ENCODE assay signal across 9 mouse cellular contexts in genomic region chr13:111680679-111681078, GRCm38 (mm10). TPM values are rescaled to one million over a fixed set of nuclear protein-coding genes. Genes with fewer than 3 reads are reported as not detected.
DNase-seq lines count a peak whose midpoint lies in the region; ATAC-seq and TF ChIP-seq lines count a peak whose summit lies in the region.
"Had no signal": no experiment of that assay in that cellular context is flagged by ENCODE, and none has a peak within 500 bp of the region (broad histone marks: within the 10 kb centered on the region; RNA-seq: fewer than 3 reads in every experiment).

TSS of gene Mier3 (plus strand) at chr13:111680979.

- no peak within 1 kb of the TSS for H3K27ac ChIP-seq in ES-E14 (ENCODE audit: insufficient read depth, low read depth, low read length, poor library complexity, severe bottlenecking)
- H3K27ac ChIP-seq in forebrain, embryonic 13.5 days: no peak within 1 kb of the TSS
- H3K27ac ChIP-seq in hindbrain, postnatal 0 days: no peak within 1 kb of the TSS
- no peak within 1 kb of the TSS for H3K27ac ChIP-seq in midbrain, embryonic 13.5 days

- ATAC-seq in forebrain, embryonic 13.5 days: no peak
- ATAC-seq in hindbrain, postnatal 0 days: no peak
- ATAC-seq in midbrain, embryonic 13.5 days: no peak

- TF ChIP-seq CTCF in hindbrain, postnatal 0 days (IDR thresholded peaks at IDR 0.05; ENCODE audit: low read depth): no peak

- 88% methylated on average over 4 of the region's 4 CpGs for WGBS in forebrain, embryonic 13.5 days
- 89% methylated on average over 4 of the region's 4 CpGs for WGBS in hindbrain, postnatal 0 days
- WGBS in midbrain, embryonic 13.5 days: 85% methylated on average over 4 of the region's 4 CpGs

- H3K4me3 ChIP-seq in ES-E14 (ENCODE audit: insufficient read depth in 1 of 2, low read depth in 1 of 2, low read length in 2 of 2, poor library complexity in 1 of 2, severe bottlenecking in 1 of 2): no peak within 1 kb of the TSS
- H3K4me3 ChIP-seq in forebrain, embryonic 13.5 days: no peak within 1 kb of the TSS
- H3K4me3 ChIP-seq in hindbrain, postnatal 0 days (ENCODE audit: low read length): no peak within 1 kb of the TSS
- no peak within 1 kb of the TSS for H3K4me3 ChIP-seq in midbrain, embryonic 13.5 days (replicated peaks)
- H3K4me3 ChIP-seq: erythroblast, embryonic 14.5 days had no signal

- no peaks in the 10 kb centered on the region for H3K27me3 ChIP-seq in forebrain, embryonic 13.5 days
- H3K27me3 ChIP-seq in hindbrain, postnatal 0 days (ENCODE audit: insufficient read depth, low read length): no peaks in the 10 kb centered on the region
- 0 out of 2 replicates have a peak, but pooled peaks cover 8% of the 10 kb centered on the region for H3K27me3 ChIP-seq in midbrain, embryonic 13.5 days

- in situ Hi-C loops in ES-E14 (cut with MboI; ENCODE audit: low sequenced_read_pairs in 2 of 2, unreplicated experiment in 2 of 2): no loop called here

- no peak within 1 kb of the TSS for H3K9ac ChIP-seq in ES-E14 (ENCODE audit: insufficient read depth, low read depth, low read length, poor library complexity, severe bottlenecking)
- H3K9ac ChIP-seq in forebrain, embryonic 13.5 days: no peak within 1 kb of the TSS
- H3K9ac ChIP-seq in hindbrain, postnatal 0 days (replicated peaks; ENCODE audit: low read length): no peak within 1 kb of the TSS
- H3K9ac ChIP-seq in midbrain, embryonic 13.5 days (replicated peaks): no peak within 1 kb of the TSS

- no peak within 1 kb of the TSS for H3K4me2 ChIP-seq in forebrain, embryonic 13.5 days
- H3K4me2 ChIP-seq in hindbrain, postnatal 0 days (ENCODE audit: low read depth, low read length): no peak within 1 kb of the TSS
- H3K4me2 ChIP-seq in midbrain, embryonic 13.5 days (replicated peaks): no peak within 1 kb of the TSS

- DNase-seq in adrenal gland, adult 18-20 months (ENCODE audit: low spot score in 2 of 2): no peak
- no peak for DNase-seq in adrenal gland, adult (ENCODE audit: inconsistent age in 2 of 2, low spot score in 1 of 2)
- no peak for DNase-seq in ES-E14 (ENCODE audit: low read depth, low spot score)
- no peak for DNase-seq in hindbrain, postnatal 0 days (ENCODE audit: low spot score)
- DNase-seq in spleen, postnatal 36 days (ENCODE audit: low spot score in 2 of 2): no peak
- no peak for DNase-seq in cerebellum, adult 9-11 months

- H3K36me3 ChIP-seq in ES-E14 (ENCODE audit: control insufficient read depth, insufficient read depth, low read length, poor library complexity, severe bottlenecking): no peaks in the 10 kb centered on the region
- H3K36me3 ChIP-seq in forebrain, embryonic 13.5 days (ENCODE audit: poor library complexity, severe bottlenecking): no peaks in the 10 kb centered on the region
- no peaks in the 10 kb centered on the region for H3K36me3 ChIP-seq in hindbrain, postnatal 0 days (ENCODE audit: insufficient read depth, low read length)
- no peaks in the 10 kb centered on the region for H3K36me3 ChIP-seq in midbrain, embryonic 13.5 days

- no peaks in the 10 kb centered on the region for H3K9me3 ChIP-seq in ES-E14 (ENCODE audit: control insufficient read depth, insufficient read depth, low read depth, low read length)
- H3K9me3 ChIP-seq in forebrain, embryonic 13.5 days (replicated peaks): no peaks in the 10 kb centered on the region
- H3K9me3 ChIP-seq in hindbrain, postnatal 0 days (ENCODE audit: low read length): no peaks in the 10 kb centered on the region
- H3K9me3 ChIP-seq in midbrain, embryonic 13.5 days: no peaks in the 10 kb centered on the region

- H3K4me1 ChIP-seq in ES-E14 (ENCODE audit: control insufficient read depth in 2 of 2, insufficient read depth in 2 of 2, low read length in 2 of 2, poor library complexity in 1 of 2): peaks cover 2 to 4% of the 10 kb centered on the region in 2 experiments; a peak in 3 of 4 replicates
- 0 out of 2 replicates have a peak, but pooled peaks cover 6% of the 10 kb centered on the region for H3K4me1 ChIP-seq in forebrain, embryonic 13.5 days
- no peaks in the 10 kb centered on the region for H3K4me1 ChIP-seq in hindbrain, postnatal 0 days (ENCODE audit: insufficient read depth, low read length)
- peaks cover 4% of the 10 kb centered on the region; the same call in 1 of the 2 replicates for H3K4me1 ChIP-seq in midbrain, embryonic 13.5 days (replicated peaks)

TF ChIP-seq in ES-E14, 5 proteins besides CTCF, POLR2A, EP300 and RAD21:
- no peak for TF ChIP-seq CHD2 (IDR thresholded peaks at IDR 0.05; ENCODE audit: low read depth, low read length)
- TF ChIP-seq ZNF384 (IDR thresholded peaks at IDR 0.05; ENCODE audit: low read depth, low read length): no peak
- no peak for TF ChIP-seq MAFK (IDR thresholded peaks at IDR 0.05; ENCODE audit: insufficient read depth, low read depth, low read length)
- TF ChIP-seq ZC3H11A (IDR thresholded peaks at IDR 0.05; ENCODE audit: borderline replicate concordance, low read depth, low read length): no peak
- TF ChIP-seq HCFC1 (IDR thresholded peaks at IDR 0.05; ENCODE audit: borderline replicate concordance, insufficient read depth, low read length): no peak

RNA-seq across cellular contexts. Expression of gene Mier3, which starts in this region (rescaled TPM):
- 10 to 100 TPM; 24.7 to 46.0 TPM for total RNA-seq in adrenal gland, adult 18-20 months (2021)
- total RNA-seq in ES-E14 (2012; rRNA removed): 16.5 and 18.6 TPM in 2 replicates
- 19.8 and 21.4 TPM in 2 replicates for polyA plus RNA-seq in forebrain, embryonic 13.5 days (2015; fragmentation: Nextera tagmentation; extraction: Ambion mirVana)
- total RNA-seq in hindbrain, postnatal 0 days (2014; rRNA removed): 28.1 and 32.6 TPM in 2 replicates
- polyA plus RNA-seq in hindbrain, postnatal 0 days (2015; fragmentation: Nextera tagmentation; extraction: Ambion mirVana): 13.5 and 14.1 TPM in 2 replicates
- 19.2 and 21.3 TPM in 2 replicates for polyA plus RNA-seq in midbrain, embryonic 13.5 days (2015; fragmentation: Nextera tagmentation; extraction: Ambion mirVana)
